Mouse (Mus musculus) hindbrain, embryonic 11.5 days (tissue): ENCODE measurements around the gene Ascl4. TPM values are rescaled to one million over a fixed set of nuclear protein-coding genes. Genes with fewer than 3 reads are reported as not detected.

ENCODE experiments used
- ATAC-seq: fragments of 200-750 bp; cut with Nextera tagmentation; 2 replicates; pipeline ENCODE4 v1.8.0; 2017; ENCODE audit warnings: mild to moderate bottlenecking, moderate TSS enrichment, moderate library complexity; ENCODE audit not compliant: low FRiP score
- DNase-seq: peaks from one replicate; pipeline ENCODE4 v3.0.0-alpha.2; 2015; ENCODE audit warnings: low spot score
- H3K27ac ChIP-seq: fragments of 300-500 bp; sonication (generic); 2 replicates; pipeline ENCODE4 v1.5.1; 2014; ENCODE audit warnings: mild to moderate bottlenecking, low read depth, low read length
- H3K27me3 ChIP-seq: fragments of 300-500 bp; sonication (generic); 2 replicates; pipeline ENCODE4 v1.6.1; 2014; ENCODE audit warnings: mild to moderate bottlenecking, low read length, moderate library complexity, mixed read lengths; ENCODE audit not compliant: control insufficient read depth, insufficient read depth
- H3K36me3 ChIP-seq: fragments of 300-500 bp; sonication (generic); 2 replicates; pipeline ENCODE4 v1.6.1; 2014; ENCODE audit warnings: mild to moderate bottlenecking, low read length, moderate library complexity, mixed read lengths; ENCODE audit not compliant: control insufficient read depth, insufficient read depth
- H3K4me1 ChIP-seq: fragments of 300-500 bp; sonication (generic); replicated peaks from 2 replicates; pipeline ENCODE4 v1.6.1; 2014; ENCODE audit warnings: low read length, mixed read lengths; ENCODE audit not compliant: control insufficient read depth, insufficient read depth
- H3K4me2 ChIP-seq: fragments of 300-500 bp; sonication (generic); replicated peaks from 2 replicates; pipeline ENCODE4 v1.6.1; 2014; ENCODE audit warnings: mild to moderate bottlenecking, low read depth, low read length
- H3K4me3 ChIP-seq: fragments of 300-500 bp; sonication (generic); 2 replicates; pipeline ENCODE4 v1.5.1; 2014; ENCODE audit warnings: low read depth, low read length
- H3K9ac ChIP-seq: fragments of 300-500 bp; sonication (generic); 2 replicates; pipeline ENCODE4 v1.6.1; 2014; ENCODE audit warnings: low read depth, low read length
- H3K9me3 ChIP-seq: fragments of 300-500 bp; sonication (generic); 2 replicates; pipeline ENCODE4 v1.6.1; 2016; ENCODE audit warnings: low read length; ENCODE audit not compliant: control insufficient read depth
- WGBS: fragments of 180-500 bp; shearing (Covaris S2); extraction: QIAGEN DNeasy Blood & Tissue Kit; methylation state at CpG from one replicate; pipeline ENCODE4 v1.1.7; 2014; 5-methylcytosine and 5-hydroxymethylcytosine counted together
- polyA plus RNA-seq: library from polyadenylated mRNA; unstranded; fragments of >200 nt; fragmentation: Nextera tagmentation; extraction: Ambion mirVana; gene quantifications from 2 replicates; pipeline ENCODE4 v1.2.1, GENCODE M21; 2014

Gene Ascl4
- polyA plus RNA-seq, 1 experiment from 2014 or later: 0.51 TPM

DNA sequence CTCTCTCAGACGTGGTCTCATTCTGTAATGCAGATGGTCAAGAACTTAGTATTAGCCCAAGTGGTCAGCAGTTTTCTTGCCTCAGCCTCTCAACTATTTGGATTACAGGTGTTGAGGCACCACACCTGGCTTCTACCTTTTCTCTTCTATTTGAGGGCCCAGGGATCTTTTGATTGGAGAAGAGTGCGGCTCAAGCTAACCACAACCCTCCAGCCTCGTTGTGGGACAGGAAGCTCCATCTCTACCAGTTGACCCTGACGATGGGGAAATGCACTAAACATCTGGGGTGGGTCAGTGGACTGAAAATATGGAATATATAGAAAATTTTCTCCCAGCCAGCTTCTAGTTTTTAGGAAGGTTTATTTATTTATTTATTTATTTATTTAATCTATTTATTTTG lies 64.9 kb downstream of the Ascl4 start:
- ATAC-seq (no peak), DNase-seq (no peak)
- Histone ChIP-seq H3K9ac (no peak overlapping the region), H3K4me1 (no peaks in the 10 kb centered on the region), H3K9me3 (no peaks in the 10 kb centered on the region), H3K27ac (no peak overlapping the region), H3K36me3 (no peaks in the 10 kb centered on the region), H3K4me3 (no peak overlapping the region), H3K27me3 (no peaks in the 10 kb centered on the region), H3K4me2 (no peak overlapping the region)
- WGBS: 93% methylated on average over 4 of the region's 4 CpGs

DNA sequence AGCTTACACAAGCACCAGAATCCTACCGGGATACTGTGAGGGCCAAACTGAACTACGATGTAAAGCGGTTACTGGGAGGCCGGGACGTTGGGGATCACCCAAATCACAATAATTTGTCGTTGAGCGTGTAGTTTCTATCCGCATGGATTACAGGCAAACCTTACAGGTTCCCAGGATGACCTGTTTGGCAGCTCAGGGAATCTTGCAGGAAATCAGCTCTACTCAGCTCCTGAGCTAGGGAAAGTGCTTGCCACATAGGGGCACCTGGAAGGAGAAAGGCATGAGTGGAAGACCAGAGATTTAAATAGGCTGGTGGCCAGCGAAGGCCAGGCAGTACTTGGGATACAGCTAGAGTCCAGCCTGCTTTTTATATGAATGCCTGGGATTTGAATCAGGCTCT lies 66.4 kb downstream of the Ascl4 start:
- Histone ChIP-seq H3K4me1 (no peaks in the 10 kb centered on the region), H3K4me2 (no peak overlapping the region), H3K9me3 (no peaks in the 10 kb centered on the region), H3K36me3 (no peaks in the 10 kb centered on the region), H3K4me3 (no peak overlapping the region), H3K27ac (no peak overlapping the region), H3K27me3 (no peaks in the 10 kb centered on the region), H3K9ac (no peak overlapping the region)
- WGBS: 87% methylated on average over 9 of the region's 9 CpGs
- DNase-seq (no peak), ATAC-seq (no peak)

DNA sequence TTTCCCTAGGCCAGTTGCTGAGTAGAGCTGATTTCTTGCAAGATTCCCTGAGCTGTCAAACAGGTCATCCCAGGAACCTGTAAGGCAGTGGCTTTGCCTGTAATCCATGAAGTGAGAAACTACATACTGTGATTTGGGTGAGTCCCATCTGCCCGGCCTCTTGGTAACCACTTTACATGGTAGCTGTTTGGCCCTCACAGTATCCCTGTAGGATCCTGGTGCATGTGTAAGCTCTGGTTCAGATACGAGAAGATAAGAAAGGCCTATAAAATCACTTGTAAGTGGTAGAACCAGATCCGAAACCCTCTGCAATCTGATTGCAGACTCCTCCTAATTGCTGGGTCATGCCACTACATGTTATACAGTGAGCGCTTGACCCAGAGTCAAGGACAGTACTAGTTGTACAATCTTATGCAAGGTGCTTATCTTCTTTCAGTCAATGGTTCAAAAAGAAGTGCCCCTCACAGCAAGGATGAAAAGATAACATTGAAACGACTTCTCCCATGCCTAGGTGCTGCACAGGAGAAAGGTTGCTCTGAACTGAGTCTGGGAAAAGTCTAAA lies 67.1 kb downstream of the Ascl4 start:
- Histone ChIP-seq H3K4me2 (no peak overlapping the region), H3K4me1 (no peaks in the 10 kb centered on the region), H3K4me3 (no peak overlapping the region), H3K9ac (no peak overlapping the region), H3K36me3 (no peaks in the 10 kb centered on the region), H3K27me3 (no peaks in the 10 kb centered on the region), H3K27ac (no peak overlapping the region), H3K9me3 (no peaks in the 10 kb centered on the region)
- no peak for DNase-seq
- ATAC-seq: no peak
- WGBS: 90% methylated on average over 5 of the region's 5 CpGs

Other genes starting within 250 kb of the Ascl4 start
- gene Pwp1, start 98.2 kb upstream of the Ascl4 start, polyA plus RNA-seq: 91.7 and 93.5 TPM in 2 replicates
- gene Prdm4, start 10.5 kb upstream of the Ascl4 start, polyA plus RNA-seq: 37.3 and 39.5 TPM in 2 replicates
- gene Rtcb, start 30.1 kb downstream of the Ascl4 start, polyA plus RNA-seq: 173 and 201 TPM in 2 replicates
- gene Bpifc, start 84.2 kb downstream of the Ascl4 start, polyA plus RNA-seq: 0.15 TPM in 1 of 2 replicates, not detected in the other
- gene Fbxo7, start 94.3 kb downstream of the Ascl4 start, polyA plus RNA-seq: 16.2 and 18.1 TPM in 2 replicates